Comparison of ENCODE assay signal across 26 mouse cellular contexts in the genomic region with DNA sequence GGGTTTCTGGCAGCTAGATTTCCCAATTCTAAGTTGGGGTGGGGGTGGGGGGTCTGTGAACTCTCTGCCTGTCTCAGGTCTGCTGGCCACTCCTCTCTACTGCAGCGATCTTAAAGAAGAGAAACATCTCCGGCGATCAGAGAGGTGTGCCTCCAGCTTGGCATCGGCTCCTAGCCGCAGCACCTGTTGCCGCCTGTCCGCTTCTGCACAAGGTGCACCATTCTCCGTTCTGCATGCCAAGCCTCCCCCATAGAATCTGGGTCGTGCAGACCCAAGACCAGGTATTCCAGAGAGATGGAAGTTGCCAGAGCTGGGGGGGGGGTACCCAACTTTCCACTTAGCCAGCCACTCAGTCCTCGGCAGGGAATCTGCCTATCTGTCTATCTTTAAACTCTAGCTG. TPM values are rescaled to one million over a fixed set of nuclear protein-coding genes. Genes with fewer than 3 reads are reported as not detected.
"Had no signal": no experiment of that assay in that cellular context is flagged by ENCODE, and none has a peak within 500 bp of the region (broad histone marks: within the 10 kb centered on the region; RNA-seq: fewer than 3 reads in every experiment).

No protein-coding gene starts in this region.

- H3K9ac ChIP-seq: liver, embryonic 14.5 days; liver, postnatal 0 days; lung, embryonic 14.5 days; midbrain, embryonic 12.5 days; midbrain, embryonic 15.5 days; neural tube, embryonic 13.5 days had no signal

- H3K9me3 ChIP-seq: midbrain, embryonic 12.5 days; midbrain, embryonic 15.5 days; neural tube, embryonic 13.5 days had no signal

- H3K36me3 ChIP-seq: midbrain, embryonic 12.5 days; midbrain, embryonic 15.5 days; neural tube, embryonic 13.5 days had no signal

- ATAC-seq: liver, postnatal 0 days; lung, postnatal 0 days; midbrain, embryonic 15.5 days had no signal

- H3K27ac ChIP-seq: liver, embryonic 14.5 days; macrophage; midbrain, embryonic 12.5 days; midbrain, embryonic 15.5 days; neural tube, embryonic 13.5 days had no signal

- H3K4me1 ChIP-seq: midbrain, embryonic 12.5 days; midbrain, embryonic 15.5 days; neural tube, embryonic 13.5 days had no signal

- H3K27me3 ChIP-seq: midbrain, embryonic 12.5 days; midbrain, embryonic 15.5 days; neural tube, embryonic 13.5 days had no signal

- DNase-seq: kidney, adult 18-20 months; kidney, adult 9 months; kidney, postnatal 14 days; kidney, postnatal 4 days; liver, postnatal 0 days; lung, embryonic 14.5 days; thymus, adult 2 months; thymus, postnatal 14 days; thymus, postnatal 4 days had no signal

- H3K4me2 ChIP-seq: liver, embryonic 11.5 days; lung, embryonic 14.5 days; midbrain, embryonic 12.5 days; midbrain, embryonic 15.5 days; neural tube, embryonic 13.5 days had no signal

- H3K4me3 ChIP-seq: midbrain, embryonic 12.5 days; midbrain, embryonic 15.5 days; neural tube, embryonic 13.5 days had no signal

RNA-seq across cellular contexts. Expression of a gene that starts 0.6 kb away (rescaled TPM):
- total RNA-seq: layer of hippocampus, adult 18-20 months; layer of hippocampus, postnatal 25 days; left cerebral cortex, adult 18-20 months; megakaryocyte, adult 5-6 weeks; neutrophil, adult 5-6 weeks had no signal
- polyA plus RNA-seq: kidney, embryonic 16.5 days; liver, embryonic 11.5 days; liver, embryonic 14.5 days; liver, postnatal 0 days; lung, embryonic 14.5 days; lung, postnatal 0 days; macrophage; midbrain, embryonic 12.5 days; midbrain, embryonic 15.5 days; neural tube, embryonic 13.5 days; spleen, adult 2 months; testis, adult 2 months had no signal

RNA-seq across cellular contexts. Expression of a gene that starts 36.2 kb away (rescaled TPM):
- total RNA-seq: layer of hippocampus, adult 18-20 months; layer of hippocampus, postnatal 25 days; left cerebral cortex, adult 18-20 months; left cerebral cortex, postnatal 25 days had no signal
- polyA plus RNA-seq: limb, embryonic 11.5 days; liver, embryonic 11.5 days; lung, embryonic 14.5 days; midbrain, embryonic 12.5 days; midbrain, embryonic 15.5 days; neural tube, embryonic 13.5 days had no signal
